Mouse (Mus musculus): ENCODE measurements around the gene Gm21915. TPM values are rescaled to one million over a fixed set of nuclear protein-coding genes. Genes with fewer than 3 reads are reported as not detected.

The Gm21915 gene
- total RNA-seq, 1 experiment from 2014 or later: not detected

DNA sequence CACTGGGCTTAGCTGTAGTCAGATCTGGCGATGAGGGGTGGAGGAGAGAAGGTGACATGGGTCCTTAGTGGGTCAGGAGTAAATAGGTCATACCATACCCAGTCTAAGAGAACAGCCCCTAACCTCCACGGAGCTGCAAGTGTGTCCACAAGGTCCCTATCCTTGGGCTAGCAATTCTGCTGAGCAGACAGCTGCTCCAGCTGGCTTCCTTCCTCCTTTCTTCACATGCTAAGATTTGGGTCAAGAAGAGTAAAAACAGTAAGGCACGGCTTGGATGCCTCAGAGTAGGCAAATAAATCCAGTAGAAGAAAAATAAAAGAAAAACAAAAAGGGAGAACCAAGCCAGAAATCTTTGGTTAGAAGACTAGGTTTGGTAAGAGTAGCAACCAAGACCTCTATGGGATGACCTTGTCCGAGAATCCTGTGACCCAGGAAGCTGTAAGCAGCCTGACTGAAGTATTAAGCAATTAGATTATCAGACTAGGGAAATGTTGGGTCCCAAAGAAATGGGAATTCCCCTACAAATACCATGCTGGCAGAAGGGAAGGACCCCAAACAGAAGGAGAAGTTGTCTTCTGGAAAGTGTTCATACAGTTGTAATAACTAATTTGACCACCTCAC is 19.1 kb upstream of the Gm21915 start:
- ATAC-seq (replicated peaks; ENCODE audit: low read depth, poor library complexity, severe bottlenecking): no peak

DNA sequence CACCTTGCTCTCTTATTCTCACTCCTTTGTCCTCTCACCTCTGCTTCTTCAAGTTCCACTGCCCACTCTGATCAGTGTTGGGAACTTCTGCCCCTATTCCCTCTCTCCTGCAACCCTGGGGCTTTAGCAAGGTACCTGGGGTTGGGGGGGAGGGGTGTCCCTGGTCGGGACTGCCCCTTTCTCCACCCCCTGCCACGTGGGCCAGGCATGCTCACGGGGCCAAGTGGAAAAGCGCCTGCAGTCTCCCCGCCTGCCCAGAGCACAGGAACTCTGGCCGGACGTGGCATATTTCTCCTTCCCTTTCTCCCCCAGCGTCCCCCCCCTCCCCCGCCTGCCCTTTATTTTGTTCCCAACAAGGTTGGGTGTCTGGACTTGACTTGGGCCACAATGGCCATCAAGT is 17.7 kb upstream of the Gm21915 start:
- 0 out of 2 replicates have a peak, but pooled peaks have one; percentile 39 for ATAC-seq (replicated peaks; ENCODE audit: low read depth, poor library complexity, severe bottlenecking)

DNA sequence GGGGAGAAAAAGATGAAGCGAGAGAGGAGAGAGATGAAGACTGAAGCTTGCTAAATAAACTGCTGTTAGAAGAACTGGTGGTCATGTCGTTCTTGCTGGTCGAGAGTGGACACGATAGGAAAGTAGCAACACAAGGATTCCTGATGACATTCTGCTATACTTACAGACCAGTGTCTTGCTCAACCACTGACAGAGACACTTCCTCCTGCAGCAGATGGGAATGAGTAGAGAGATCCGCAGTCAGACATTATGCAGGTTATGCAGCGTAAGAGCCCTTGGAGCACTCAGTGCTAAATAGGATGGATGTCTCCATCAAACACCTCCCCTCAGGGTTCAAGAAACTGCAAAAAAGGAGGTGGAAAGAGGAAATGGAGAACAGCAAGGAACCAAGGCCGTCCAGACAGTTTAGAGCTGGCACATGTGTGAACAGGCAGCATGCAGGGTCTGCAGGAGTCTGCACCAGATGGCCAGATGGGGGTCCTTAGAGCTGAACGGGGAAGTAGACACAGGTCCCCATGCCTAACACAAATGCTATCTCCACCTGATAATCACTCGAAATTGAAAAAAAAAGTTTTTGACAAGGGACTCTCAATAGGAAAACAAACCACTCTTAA is 4.1 kb upstream of the Gm21915 start:
- ATAC-seq (replicated peaks; ENCODE audit: low read depth, poor library complexity, severe bottlenecking): no peak

DNA sequence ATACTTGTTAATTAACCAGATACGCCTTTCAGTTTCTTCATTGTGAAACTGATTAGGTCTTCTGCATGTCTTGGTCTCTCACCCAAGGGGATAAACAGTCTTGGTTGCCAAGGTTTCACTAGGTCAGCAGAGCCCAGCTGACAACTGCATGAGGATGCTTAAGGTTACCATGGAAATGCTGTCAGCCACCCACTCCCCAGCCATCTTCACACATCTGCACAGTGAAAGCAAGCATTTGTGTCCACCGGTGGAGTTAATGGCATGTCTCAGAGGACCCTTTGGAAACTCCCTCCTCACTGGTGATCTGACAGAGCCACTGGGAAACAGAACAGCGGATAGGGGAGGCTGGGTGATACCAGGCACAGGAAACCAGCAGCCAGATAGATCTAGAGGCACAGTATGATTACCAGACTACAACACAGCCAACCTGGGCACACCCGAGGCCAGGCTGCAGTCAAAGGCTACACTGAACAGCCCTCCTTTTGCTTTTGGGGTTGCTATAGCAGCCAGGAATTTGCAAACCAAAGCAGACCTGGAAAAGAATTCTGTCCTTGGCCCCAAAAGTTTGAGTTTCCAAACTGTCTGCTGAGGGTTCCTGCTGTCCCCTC is 1.0 kb downstream of the Gm21915 start:
- no peak for ATAC-seq (replicated peaks; ENCODE audit: low read depth, poor library complexity, severe bottlenecking)

DNA sequence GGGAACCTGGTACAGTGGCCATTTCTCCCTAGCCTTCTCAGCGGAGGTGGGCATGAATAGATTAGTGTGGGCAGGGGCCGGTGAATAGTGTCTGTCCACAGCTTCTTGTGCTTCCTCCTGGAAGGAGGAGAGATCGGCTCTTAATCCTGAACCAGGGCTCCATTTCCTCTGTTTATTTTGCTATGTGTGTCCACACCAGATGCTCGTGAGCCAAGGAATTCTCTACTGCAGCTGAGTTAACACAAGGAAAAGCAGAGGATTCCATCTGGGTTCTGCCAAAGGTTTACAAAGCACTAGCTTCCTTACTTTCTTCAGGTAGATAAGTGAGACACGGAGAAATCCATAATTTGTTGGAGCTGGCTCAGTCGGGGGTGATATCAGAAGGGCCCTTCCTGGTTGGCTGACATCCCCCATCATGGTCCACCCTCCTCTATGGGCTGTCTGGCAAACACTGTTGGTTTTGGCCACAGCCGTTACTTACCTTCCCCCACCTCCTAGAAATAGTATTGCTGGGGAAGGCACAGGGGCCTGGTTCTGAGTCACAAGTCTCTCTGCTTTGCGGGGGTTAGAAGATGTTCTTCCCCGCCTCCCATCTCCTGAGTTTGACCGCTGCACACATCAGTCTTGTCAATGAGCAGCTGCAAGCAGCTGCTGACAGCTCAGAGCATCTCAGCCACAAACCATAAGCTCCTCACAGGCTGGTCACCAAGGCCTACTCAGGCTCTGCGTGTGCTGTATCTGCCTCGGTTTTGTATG is 5.0 kb downstream of the Gm21915 start:
- no peak for ATAC-seq (replicated peaks; ENCODE audit: low read depth, poor library complexity, severe bottlenecking)

DNA sequence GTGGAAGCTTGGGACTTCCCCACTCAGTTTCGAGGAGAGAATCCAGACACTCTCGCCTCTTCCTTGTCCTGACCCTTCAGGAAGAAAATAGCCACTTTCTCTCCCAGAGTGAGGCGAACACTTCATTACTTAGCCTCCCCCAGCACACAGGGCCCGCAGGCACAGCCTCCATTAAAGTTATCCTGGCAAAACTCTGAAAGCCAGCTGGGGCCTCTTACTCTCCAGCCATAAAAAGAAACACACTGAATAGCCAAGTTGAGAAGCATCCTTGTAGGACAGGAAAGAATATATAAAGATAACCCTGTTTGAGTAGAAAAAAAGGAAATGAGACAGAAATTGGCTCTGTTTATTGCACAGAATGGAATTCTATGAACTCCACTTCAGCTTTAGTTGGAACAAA is 8.2 kb downstream of the Gm21915 start:
- no peak for ATAC-seq (replicated peaks; ENCODE audit: low read depth, poor library complexity, severe bottlenecking)

DNA sequence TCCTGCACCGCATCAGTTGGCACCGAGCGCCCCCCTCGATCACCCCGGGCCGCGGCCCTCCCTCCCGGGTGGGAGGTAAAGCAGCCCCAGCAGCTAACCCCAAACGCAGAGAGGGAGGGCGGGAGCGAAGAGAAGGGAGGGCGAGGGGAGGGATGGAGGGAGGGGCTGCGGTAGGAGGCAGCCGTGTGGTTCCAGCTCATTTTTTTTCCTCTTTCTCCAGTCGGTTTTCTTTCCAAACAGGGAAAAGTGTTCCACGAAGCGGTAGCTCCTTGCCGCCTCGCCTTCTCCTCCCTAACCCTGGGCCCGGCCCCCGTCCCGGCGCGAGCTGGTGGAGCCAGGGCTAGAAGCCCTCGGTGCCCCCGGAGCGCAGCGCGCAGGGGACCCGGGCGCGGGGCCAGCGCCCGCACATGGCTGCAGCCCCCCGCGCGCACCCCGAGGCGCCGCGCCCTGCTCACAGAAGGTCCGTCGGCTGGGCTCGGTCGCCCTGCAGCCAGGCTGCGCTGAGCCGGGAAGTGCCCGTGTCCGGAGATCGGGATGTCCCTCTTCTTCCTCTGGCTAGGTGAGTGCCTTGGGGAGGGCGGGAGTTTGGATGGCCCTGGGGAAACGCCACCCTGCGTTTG is 15.5 kb downstream of the Gm21915 start, which contains the start of gene Clmp:
Gene Clmp, plus strand, starts transcription at position 162 of the 620 bp plus-strand sequence.
- ATAC-seq (replicated peaks; ENCODE audit: low read depth, poor library complexity, severe bottlenecking): peak; percentile 18; the same call in 1 of the 2 replicates

DNA sequence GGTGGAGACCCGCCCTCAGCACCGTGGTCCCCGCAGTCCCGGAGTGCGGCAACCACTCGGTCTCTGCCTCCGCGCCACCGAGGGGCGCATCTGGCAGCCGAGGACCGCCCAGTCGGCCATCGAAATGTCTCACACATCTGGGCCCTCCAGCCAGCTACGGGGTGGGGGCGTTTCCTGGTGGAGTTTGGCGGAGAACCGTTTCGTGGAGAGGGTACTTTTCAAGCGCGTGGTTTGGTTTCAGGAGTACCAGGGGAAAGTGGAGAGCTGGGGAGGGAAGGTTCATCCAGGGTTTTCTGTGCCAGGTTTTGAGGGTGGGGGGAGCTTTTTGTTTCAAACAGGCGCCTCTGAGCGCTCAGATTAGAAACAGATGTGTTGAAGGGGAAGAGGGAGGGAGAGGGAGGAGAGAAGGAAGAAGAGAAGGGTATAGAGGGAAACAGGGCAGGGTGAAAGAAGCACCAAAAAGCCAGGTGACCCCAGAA is 16.0 kb downstream of the Gm21915 start:
- ATAC-seq (replicated peaks; ENCODE audit: low read depth, poor library complexity, severe bottlenecking): 0 out of 2 replicates have a peak, but pooled peaks have one; percentile 36

DNA sequence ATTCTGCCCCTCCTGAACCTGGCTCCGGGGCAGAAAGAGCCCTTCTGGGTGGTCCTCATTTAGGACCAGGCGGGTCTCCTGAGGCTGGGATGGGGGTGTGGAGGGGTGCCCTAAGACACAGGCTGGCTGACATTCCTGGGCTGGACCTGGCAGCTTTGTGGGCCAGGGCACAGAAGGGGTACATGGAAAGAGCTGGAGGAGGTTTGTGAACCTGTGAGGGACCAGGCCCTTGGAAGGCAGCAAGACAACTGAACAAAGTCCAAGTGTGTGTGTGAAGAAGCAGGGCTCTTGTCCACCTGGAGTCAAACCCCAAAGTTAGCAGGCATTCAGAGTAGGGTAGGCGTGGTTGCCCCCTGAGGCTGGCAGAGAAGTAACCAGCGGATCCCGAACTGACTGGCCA is 16.6 kb downstream of the Gm21915 start:
- ATAC-seq (replicated peaks; ENCODE audit: low read depth, poor library complexity, severe bottlenecking): no peak

DNA sequence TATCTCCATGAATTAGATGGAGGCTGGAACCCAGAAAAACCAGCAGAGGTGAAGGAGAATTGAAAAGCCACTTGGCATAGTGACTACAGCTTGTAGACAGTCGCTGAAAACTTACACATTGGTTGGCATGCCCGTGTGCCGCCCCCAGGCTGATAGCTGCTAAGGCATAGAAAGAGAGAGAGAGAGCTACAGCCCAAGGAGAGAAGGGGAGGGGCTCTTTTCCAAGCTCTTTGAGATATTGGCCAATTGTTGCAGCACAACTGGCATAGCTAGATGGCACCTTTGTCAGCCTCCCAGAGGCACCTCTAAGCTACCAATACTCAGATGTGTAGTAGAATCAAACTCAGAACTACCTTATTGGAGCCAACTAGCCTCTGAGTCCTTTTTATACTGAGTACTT is 17.1 kb downstream of the Gm21915 start:
- ATAC-seq (replicated peaks; ENCODE audit: low read depth, poor library complexity, severe bottlenecking): no peak

DNA sequence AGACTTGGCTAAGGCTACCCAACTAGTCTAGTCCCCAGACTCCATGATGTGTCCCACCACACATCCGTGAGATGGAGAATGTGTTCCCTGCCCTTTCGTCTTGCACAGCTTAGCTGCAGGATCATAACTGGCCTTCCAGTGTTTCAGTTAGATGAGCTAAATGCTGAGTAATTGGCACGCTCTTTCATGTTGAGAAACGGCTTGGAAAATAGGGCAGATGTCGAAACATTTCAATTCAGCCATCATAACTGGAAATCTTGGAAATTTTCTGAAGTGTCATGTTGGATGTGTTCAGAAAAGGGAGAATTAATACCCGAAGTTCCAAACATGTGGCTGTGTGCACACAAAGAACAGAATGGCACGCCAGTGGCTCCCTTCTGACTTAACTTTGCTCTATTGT is 20.1 kb downstream of the Gm21915 start:
- no peak for ATAC-seq (replicated peaks; ENCODE audit: low read depth, poor library complexity, severe bottlenecking)

DNA sequence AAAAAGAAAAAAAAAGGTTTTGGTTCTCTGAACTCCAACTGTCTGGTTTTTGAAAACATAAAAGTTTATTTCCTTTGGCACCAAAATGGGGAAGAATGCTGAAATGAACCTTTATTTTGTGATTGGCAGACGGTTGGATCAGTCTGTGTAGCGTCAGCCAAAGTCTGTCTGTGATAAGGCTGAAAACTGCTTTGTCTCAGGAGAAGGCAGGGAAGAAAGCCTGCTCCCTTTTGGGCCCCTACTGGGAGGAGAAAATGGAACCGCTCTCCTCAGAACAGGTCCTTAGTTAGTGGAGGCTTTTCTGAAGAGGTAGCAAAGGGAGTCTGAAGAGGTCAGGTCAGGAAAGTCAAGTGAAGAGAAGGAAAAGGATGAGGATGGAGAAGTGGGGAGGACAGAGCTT is 22.6 kb downstream of the Gm21915 start:
- ATAC-seq (replicated peaks; ENCODE audit: low read depth, poor library complexity, severe bottlenecking): no peak

DNA sequence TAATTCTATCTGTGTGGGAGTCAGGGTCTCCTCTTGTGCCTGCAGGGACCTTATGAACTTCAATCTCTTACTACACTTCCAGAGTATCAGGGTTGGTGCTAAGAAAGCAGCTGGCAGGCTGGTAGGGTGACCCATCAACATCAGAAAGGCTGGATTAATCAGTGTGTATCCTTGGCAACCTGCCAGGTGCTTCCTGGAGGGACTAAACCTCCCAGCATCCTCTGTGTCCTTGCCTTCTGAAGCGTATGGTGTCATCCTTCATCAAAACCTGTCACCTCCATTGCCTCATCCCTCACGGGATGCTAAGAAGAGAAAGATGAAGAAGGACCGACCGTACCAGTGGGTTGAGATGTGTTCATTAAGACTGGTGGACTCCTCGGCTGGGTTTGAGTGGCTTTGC is 23.4 kb downstream of the Gm21915 start:
- no peak for ATAC-seq (replicated peaks; ENCODE audit: low read depth, poor library complexity, severe bottlenecking)

DNA sequence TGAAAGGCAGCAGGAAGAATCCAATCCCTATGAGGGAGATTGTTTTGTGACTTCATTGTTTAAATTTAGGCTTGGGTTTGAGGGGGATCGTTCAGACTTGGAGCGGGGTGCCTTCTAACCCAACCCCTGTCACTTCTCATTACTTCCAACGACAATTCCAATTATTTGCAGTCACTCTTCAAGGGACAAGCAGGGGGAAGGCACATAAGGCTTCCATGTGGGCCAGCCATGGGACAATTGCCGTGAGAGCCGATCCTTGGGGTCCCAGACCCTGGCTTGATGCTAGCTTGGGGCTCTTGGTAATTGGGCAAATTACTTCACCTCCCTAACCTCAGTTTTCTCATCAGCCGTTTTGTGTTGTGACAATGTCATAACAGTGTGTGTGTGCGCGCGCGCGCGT is 23.9 kb downstream of the Gm21915 start:
- no peak for ATAC-seq (replicated peaks; ENCODE audit: low read depth, poor library complexity, severe bottlenecking)

DNA sequence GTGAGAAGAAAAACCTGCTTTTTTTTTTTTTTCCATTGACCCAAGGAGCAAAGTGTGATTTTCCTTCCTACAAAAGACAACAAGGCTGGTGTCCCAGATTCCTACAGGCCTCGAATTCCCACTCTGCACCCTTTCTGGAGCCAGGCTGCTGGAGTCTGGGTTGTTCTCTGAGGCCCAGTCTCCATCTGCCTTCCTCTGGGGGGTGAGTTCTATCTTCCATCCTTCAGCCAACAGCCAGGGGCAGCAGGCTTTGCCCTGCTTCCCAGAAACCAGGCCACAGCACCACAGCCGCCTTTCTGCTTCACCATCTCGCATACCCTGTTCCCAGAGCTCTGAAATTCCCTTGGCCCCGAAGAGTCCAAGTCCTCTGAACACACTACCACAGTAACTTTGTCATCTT is 25.7 kb downstream of the Gm21915 start:
- ATAC-seq (replicated peaks; ENCODE audit: low read depth, poor library complexity, severe bottlenecking): no peak

DNA sequence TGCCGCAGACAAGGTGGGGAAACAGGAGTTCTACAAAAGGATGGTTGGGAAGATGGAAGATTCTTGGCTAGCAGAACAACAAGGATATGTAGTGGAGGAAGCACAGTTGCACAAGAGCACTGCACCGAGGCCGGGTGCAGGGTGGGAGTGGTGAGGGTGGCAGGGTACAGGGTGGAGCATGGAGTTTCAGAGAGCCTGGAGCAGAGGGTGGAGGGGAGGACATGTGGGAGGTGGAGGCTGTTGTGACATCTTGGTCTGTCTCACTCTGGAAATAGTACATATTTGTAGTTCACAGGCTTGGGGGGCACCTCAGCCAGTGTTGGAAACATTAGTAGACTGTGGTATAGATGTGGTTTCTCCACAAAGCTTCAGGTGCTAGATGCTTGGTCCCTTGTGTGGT is 28.8 kb downstream of the Gm21915 start:
- ATAC-seq (replicated peaks; ENCODE audit: low read depth, poor library complexity, severe bottlenecking): no peak

DNA sequence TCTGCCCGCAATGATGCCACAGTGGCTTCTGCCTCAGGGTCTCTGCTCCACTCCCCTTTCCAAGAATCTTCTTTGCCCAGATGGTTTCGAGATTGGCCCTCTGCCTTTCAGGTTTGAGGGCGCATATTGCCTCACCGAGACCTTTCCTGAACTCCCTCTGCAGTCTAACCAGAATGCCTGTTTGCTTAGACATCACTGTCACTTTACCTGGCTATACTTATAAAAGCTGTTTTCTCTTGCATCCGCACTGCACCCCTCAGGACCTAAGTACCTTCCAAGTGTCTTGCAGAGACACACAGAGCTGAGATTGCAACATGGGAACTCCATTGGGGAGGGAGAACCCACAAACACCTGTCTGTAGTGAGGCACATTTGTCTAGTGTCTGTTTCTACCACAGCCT is 29.8 kb downstream of the Gm21915 start:
- ATAC-seq (replicated peaks; ENCODE audit: low read depth, poor library complexity, severe bottlenecking): no peak

DNA sequence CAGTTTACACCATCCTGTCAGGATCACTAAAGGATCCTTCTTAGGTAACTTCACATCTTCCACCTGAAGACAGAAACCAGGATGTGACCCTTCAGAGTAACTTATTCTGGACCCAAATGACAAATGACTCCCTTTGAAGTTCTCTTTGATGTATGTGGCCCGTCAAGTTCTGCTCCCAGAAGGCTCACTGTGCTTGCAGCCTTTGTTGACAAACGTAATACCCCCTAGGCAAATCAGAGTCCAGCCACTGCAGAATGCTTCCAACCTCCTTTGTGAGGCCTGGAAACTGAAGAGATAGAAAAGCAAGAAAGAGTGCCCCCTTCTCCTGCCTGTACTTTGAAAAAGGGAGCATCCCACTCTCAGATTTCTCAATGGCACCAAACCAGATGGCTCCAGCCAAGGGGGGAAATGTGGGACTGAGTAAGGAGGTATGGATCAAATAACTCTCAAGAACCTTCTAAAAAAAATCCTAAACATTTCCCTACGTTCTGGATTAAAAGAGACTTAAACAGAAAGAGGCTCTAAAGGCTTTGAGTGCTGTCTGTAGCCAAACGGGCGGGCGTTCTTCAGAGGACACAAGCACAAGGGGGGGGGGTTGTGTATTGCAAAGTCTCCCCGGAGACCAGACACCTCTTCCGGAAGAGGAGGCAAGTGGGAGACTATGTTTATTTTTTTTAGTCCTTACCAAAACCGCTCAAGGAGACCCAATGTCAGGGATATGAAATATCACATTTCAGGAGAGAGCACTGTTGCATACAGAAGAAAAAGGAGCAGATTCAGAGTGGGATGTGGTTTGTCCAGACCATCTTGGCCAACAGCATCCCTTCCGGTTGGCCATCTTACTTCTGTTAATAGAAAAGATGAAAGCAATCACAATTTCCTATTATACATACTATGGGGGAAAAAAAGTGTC is 34.2 kb downstream of the Gm21915 start:
- no peak for ATAC-seq (replicated peaks; ENCODE audit: low read depth, poor library complexity, severe bottlenecking)

DNA sequence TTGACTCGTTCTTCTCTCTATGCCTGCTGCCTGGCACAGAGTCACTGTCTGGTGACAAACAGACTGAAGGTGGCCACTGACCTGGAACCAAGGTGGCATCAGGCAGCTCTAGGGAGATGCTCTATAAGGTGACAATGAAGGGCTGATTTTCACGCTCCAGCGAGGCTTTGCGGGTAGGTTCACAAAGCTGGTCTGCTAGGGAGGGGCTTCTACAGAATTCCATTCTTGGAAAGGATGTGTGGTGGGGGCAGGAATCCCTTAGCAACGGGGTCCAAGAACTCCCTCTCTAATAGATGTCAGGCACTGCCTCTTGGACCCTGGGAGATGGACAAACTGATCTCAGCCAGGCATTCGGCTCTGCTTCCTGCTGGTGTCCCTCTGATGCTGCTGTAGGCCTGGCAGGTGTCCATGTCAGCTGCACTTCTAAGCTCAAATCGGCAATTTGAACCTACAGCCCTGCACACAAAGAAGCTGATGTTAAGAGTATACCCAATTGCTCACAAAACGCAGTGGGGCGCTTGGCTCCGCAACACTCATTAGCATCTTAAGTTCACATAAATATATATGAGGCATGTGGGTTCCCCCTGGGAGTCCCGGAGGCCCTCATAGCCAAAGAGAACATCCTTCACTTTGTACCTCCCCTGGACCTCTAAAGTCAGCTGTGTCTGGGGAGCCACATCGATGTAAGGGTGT is 38.2 kb downstream of the Gm21915 start:
- no peak for ATAC-seq (replicated peaks; ENCODE audit: low read depth, poor library complexity, severe bottlenecking)
